In the genomic region with DNA sequence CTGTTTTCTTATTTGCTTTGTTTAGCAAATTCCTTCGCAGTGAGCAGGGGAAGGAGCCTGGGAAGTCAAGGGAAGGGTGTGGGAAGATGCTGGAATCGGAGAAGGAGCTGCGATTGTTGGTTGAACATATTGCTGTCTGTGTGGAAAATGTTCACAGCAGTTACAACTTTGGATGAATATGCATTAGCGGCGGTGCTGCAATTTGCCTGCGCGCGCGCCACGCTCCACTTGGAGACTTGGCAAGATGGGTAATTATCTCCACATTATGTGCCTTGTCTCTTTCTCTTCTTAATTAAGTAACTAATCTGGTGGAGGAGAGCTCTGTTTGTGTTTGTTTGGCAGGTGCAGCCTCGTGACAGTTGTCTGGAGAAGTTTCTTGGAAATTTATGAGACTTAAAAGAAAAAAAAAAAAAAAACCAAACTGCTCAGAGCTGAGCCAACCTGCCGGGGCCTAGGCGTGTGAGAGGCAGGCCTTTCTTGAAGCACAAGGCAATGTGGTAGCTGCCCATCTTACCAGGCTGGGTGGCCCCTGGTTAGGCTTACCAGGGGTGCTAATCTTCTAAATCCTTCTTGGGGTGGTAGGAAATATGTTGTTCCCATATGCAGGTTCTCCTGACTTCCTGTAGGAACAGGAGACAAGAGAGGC, we compare ENCODE assay signal across 15 mouse cellular contexts.
DNase-seq lines count a peak whose midpoint lies in the region; ATAC-seq lines count a peak whose summit lies in the region.
"Had no signal": no experiment of that assay in that cellular context is flagged by ENCODE, and none has a peak within 500 bp of the region (broad histone marks: within the 10 kb centered on the region; RNA-seq: fewer than 3 reads in every experiment).

No protein-coding gene starts in this region.

- intact Hi-C loops in heart, postnatal 10 days (cut with DNase I), result no loop called here

- H3K9ac ChIP-seq in forebrain, embryonic 14.5 days (ENCODE audit: low read length), result no peak overlapping the region
- H3K9ac ChIP-seq in forebrain, embryonic 12.5 days, result no peak overlapping the region
- H3K9ac ChIP-seq in forebrain, embryonic 16.5 days (replicated peaks; ENCODE audit: low read depth, low read length), result no peak overlapping the region
- H3K9ac ChIP-seq: heart, embryonic 15.5 days; stomach, embryonic 15.5 days had no signal

- WGBS in forebrain, embryonic 14.5 days, result 14% methylated on average over 13 of the region's 13 CpGs
- WGBS in forebrain, embryonic 12.5 days, result 53% methylated on average over 13 of the region's 13 CpGs
- WGBS in forebrain, embryonic 16.5 days, result 17% methylated on average over 13 of the region's 13 CpGs

- ATAC-seq in forebrain, embryonic 14.5 days, result peak; percentile 75
- ATAC-seq in forebrain, embryonic 12.5 days (ENCODE audit: low FRiP score), result no peak
- peak; percentile 87 for ATAC-seq in forebrain, embryonic 16.5 days
- ATAC-seq: hindbrain, embryonic 16.5 days had no signal

- no peak overlapping the region for H3K4me3 ChIP-seq in forebrain, embryonic 14.5 days (ENCODE audit: low read depth, low read length)
- H3K4me3 ChIP-seq in forebrain, embryonic 12.5 days (replicated peaks), result no peak overlapping the region
- no peak overlapping the region for H3K4me3 ChIP-seq in forebrain, embryonic 16.5 days (replicated peaks; ENCODE audit: low read length)
- H3K4me3 ChIP-seq: heart, embryonic 15.5 days; myocyte; stomach, embryonic 15.5 days had no signal

- no peak overlapping the region for H3K27ac ChIP-seq in forebrain, embryonic 14.5 days (ENCODE audit: low read depth, low read length)
- H3K27ac ChIP-seq in forebrain, embryonic 12.5 days, result no peak overlapping the region
- H3K27ac ChIP-seq in forebrain, embryonic 16.5 days (ENCODE audit: low read length), result peak overlapping the region; percentile 58; the same call in 1 of the 2 replicates
- H3K27ac ChIP-seq: heart, embryonic 15.5 days; stomach, embryonic 15.5 days had no signal

- peak; percentile 92 for DNase-seq in forebrain, embryonic 14.5 days (ENCODE audit: low spot score)
- peak; percentile 75 for DNase-seq in layer of hippocampus, adult 9-11 months
- DNase-seq in right cerebral cortex, adult 2 months (ENCODE audit: low spot score in 2 of 2), result peak; percentile 67
- no peak for DNase-seq in urinary bladder, adult 2 months (ENCODE audit: low spot score)
- no peak for DNase-seq in heart, postnatal 10 days
- no peak for DNase-seq in thymus, postnatal 14 days
- DNase-seq: adrenal gland, adult 8-10 months; kidney, adult 9 months had no signal

- no peaks in the 10 kb centered on the region for H3K36me3 ChIP-seq in forebrain, embryonic 14.5 days (ENCODE audit: control insufficient read depth, insufficient read depth, low read length)
- no peaks in the 10 kb centered on the region for H3K36me3 ChIP-seq in forebrain, embryonic 12.5 days (replicated peaks)
- H3K36me3 ChIP-seq in forebrain, embryonic 16.5 days (ENCODE audit: control insufficient read depth, insufficient read depth), result no peaks in the 10 kb centered on the region
- H3K36me3 ChIP-seq: heart, embryonic 15.5 days; stomach, embryonic 15.5 days had no signal

- no peaks in the 10 kb centered on the region for H3K27me3 ChIP-seq in forebrain, embryonic 14.5 days (replicated peaks; ENCODE audit: control insufficient read depth, insufficient read depth, low read length)
- 0 out of 2 replicates have a peak, but pooled peaks cover 11% of the 10 kb centered on the region for H3K27me3 ChIP-seq in forebrain, embryonic 12.5 days
- H3K27me3 ChIP-seq in forebrain, embryonic 16.5 days (replicated peaks; ENCODE audit: control insufficient read depth, insufficient read depth, low read length), result no peaks in the 10 kb centered on the region
- H3K27me3 ChIP-seq: stomach, embryonic 15.5 days had no signal

- H3K4me1 ChIP-seq in forebrain, embryonic 14.5 days (ENCODE audit: control insufficient read depth, insufficient read depth, low read length), result peaks cover 13% of the 10 kb centered on the region
- peaks cover 9% of the 10 kb centered on the region for H3K4me1 ChIP-seq in forebrain, embryonic 12.5 days
- H3K4me1 ChIP-seq in forebrain, embryonic 16.5 days (replicated peaks; ENCODE audit: control insufficient read depth, insufficient read depth, low read length), result peaks cover 22% of the 10 kb centered on the region
- H3K4me1 ChIP-seq: heart, embryonic 15.5 days; stomach, embryonic 15.5 days had no signal

- peaks cover 3% of the 10 kb centered on the region; the same call in 1 of the 2 replicates for H3K9me3 ChIP-seq in forebrain, embryonic 14.5 days (replicated peaks; ENCODE audit: control insufficient read depth, low read length)
- no peaks in the 10 kb centered on the region for H3K9me3 ChIP-seq in forebrain, embryonic 12.5 days
- no peaks in the 10 kb centered on the region for H3K9me3 ChIP-seq in forebrain, embryonic 16.5 days (ENCODE audit: control insufficient read depth, low read length)
- H3K9me3 ChIP-seq: heart, embryonic 15.5 days; stomach, embryonic 15.5 days had no signal

- H3K4me2 ChIP-seq in forebrain, embryonic 14.5 days (ENCODE audit: low read length), result no peak overlapping the region
- H3K4me2 ChIP-seq in forebrain, embryonic 12.5 days, result no peak overlapping the region
- H3K4me2 ChIP-seq in forebrain, embryonic 16.5 days (ENCODE audit: low read length), result no peak overlapping the region
- H3K4me2 ChIP-seq: heart, embryonic 15.5 days; liver, embryonic 11.5 days; stomach, embryonic 15.5 days had no signal

Comparison
In these comparisons a context has a peak if more than half of its experiments do, and no peak if none do; other contexts are left out.
1. DNase-seq: peak in forebrain, embryonic 14.5 days (single experiment), layer of hippocampus, adult 9-11 months (single experiment) and right cerebral cortex, adult 2 months (2 of 2); none in urinary bladder, adult 2 months (single experiment), heart, postnatal 10 days (0 of 2) and thymus, postnatal 14 days (single experiment).